Comparison of ENCODE assay signal across 11 mouse cellular contexts in genomic region chr19:56998910-56999309, GRCm38 (mm10). TPM values are rescaled to one million over a fixed set of nuclear protein-coding genes. Genes with fewer than 3 reads are reported as not detected.
DNase-seq lines count a peak whose midpoint lies in the region; ATAC-seq and TF ChIP-seq lines count a peak whose summit lies in the region.
"Had no signal": no experiment of that assay in that cellular context is flagged by ENCODE, and none has a peak within 500 bp of the region (broad histone marks: within the 10 kb centered on the region; RNA-seq: fewer than 3 reads in every experiment).

No protein-coding gene starts in this region.

- no peaks in the 10 kb centered on the region for H3K27me3 ChIP-seq in midbrain, embryonic 16.5 days (ENCODE audit: control insufficient read depth, insufficient read depth, low read depth, low read length)
- H3K27me3 ChIP-seq in midbrain, embryonic 13.5 days = no peaks in the 10 kb centered on the region
- no peaks in the 10 kb centered on the region for H3K27me3 ChIP-seq in intestine, embryonic 15.5 days (replicated peaks)
- no peaks in the 10 kb centered on the region for H3K27me3 ChIP-seq in liver, postnatal 0 days (ENCODE audit: insufficient read depth, low read length)

- peaks cover 8% of the 10 kb centered on the region for H3K4me1 ChIP-seq in midbrain, embryonic 16.5 days (ENCODE audit: control insufficient read depth, insufficient read depth, low read length)
- H3K4me1 ChIP-seq in midbrain, embryonic 13.5 days (replicated peaks) = peaks cover 17% of the 10 kb centered on the region
- H3K4me1 ChIP-seq in intestine, embryonic 15.5 days (replicated peaks) = peaks cover 48% of the 10 kb centered on the region
- H3K4me1 ChIP-seq in liver, postnatal 0 days (ENCODE audit: insufficient read depth) = peaks cover 5% of the 10 kb centered on the region; the same call in 1 of the 2 replicates

- WGBS in midbrain, embryonic 16.5 days = 72% methylated on average over 2 of the region's 2 CpGs
- 69% methylated on average over 2 of the region's 2 CpGs for WGBS in midbrain, embryonic 13.5 days
- 66% methylated on average over 2 of the region's 2 CpGs for WGBS in intestine, embryonic 15.5 days
- WGBS in liver, postnatal 0 days (ENCODE audit: insufficient replicate concordance) = 73% methylated on average over 2 of the region's 2 CpGs

- no peak for ATAC-seq in midbrain, embryonic 16.5 days
- ATAC-seq in midbrain, embryonic 13.5 days = no peak
- ATAC-seq in intestine, embryonic 15.5 days = no peak
- ATAC-seq in liver, postnatal 0 days = no peak

- TF ChIP-seq CTCF in liver, postnatal 0 days (IDR thresholded peaks at IDR 0.05; ENCODE audit: low read depth) = no peak

- 0 out of 2 replicates have a peak overlapping the region, but pooled peaks have one; percentile 38 for H3K27ac ChIP-seq in midbrain, embryonic 16.5 days (ENCODE audit: low read length)
- no peak overlapping the region for H3K27ac ChIP-seq in midbrain, embryonic 13.5 days
- 0 out of 2 replicates have a peak overlapping the region, but pooled peaks have one; percentile 37 for H3K27ac ChIP-seq in intestine, embryonic 15.5 days
- H3K27ac ChIP-seq in liver, postnatal 0 days (ENCODE audit: low read depth) = no peak overlapping the region
- H3K27ac ChIP-seq: heart, embryonic 10.5 days; midbrain, embryonic 12.5 days had no signal

- no peak overlapping the region for H3K4me3 ChIP-seq in midbrain, embryonic 16.5 days (ENCODE audit: low read depth, low read length)
- no peak overlapping the region for H3K4me3 ChIP-seq in midbrain, embryonic 13.5 days (replicated peaks)
- no peak overlapping the region for H3K4me3 ChIP-seq in intestine, embryonic 15.5 days (replicated peaks)
- no peak overlapping the region for H3K4me3 ChIP-seq in liver, postnatal 0 days (ENCODE audit: low read depth, low read length)
- H3K4me3 ChIP-seq: heart, embryonic 10.5 days; midbrain, embryonic 12.5 days had no signal

- H3K9ac ChIP-seq in midbrain, embryonic 16.5 days (ENCODE audit: low read depth, low read length) = no peak overlapping the region
- no peak overlapping the region for H3K9ac ChIP-seq in midbrain, embryonic 13.5 days (replicated peaks)
- no peak overlapping the region for H3K9ac ChIP-seq in intestine, embryonic 15.5 days
- H3K9ac ChIP-seq in liver, postnatal 0 days (replicated peaks) = no peak overlapping the region
- H3K9ac ChIP-seq: midbrain, embryonic 12.5 days had no signal

- DNase-seq in cerebellum, adult 9-10 months = peak; percentile 36
- DNase-seq in cerebellum, postnatal 14 days = no peak
- DNase-seq in lung, postnatal 14 days = no peak
- no peak for DNase-seq in liver, postnatal 0 days
- DNase-seq in urinary bladder, postnatal 14 days (ENCODE audit: low spot score) = no peak
- DNase-seq: left cerebral cortex, postnatal 4 days had no signal

- no peaks in the 10 kb centered on the region for H3K36me3 ChIP-seq in midbrain, embryonic 16.5 days (ENCODE audit: control insufficient read depth, insufficient read depth, low read length)
- H3K36me3 ChIP-seq in midbrain, embryonic 13.5 days = no peaks in the 10 kb centered on the region
- H3K36me3 ChIP-seq in intestine, embryonic 15.5 days = no peaks in the 10 kb centered on the region
- no peaks in the 10 kb centered on the region for H3K36me3 ChIP-seq in liver, postnatal 0 days (replicated peaks; ENCODE audit: insufficient read depth, low read length)
- H3K36me3 ChIP-seq: heart, embryonic 10.5 days; midbrain, embryonic 12.5 days had no signal

- no peaks in the 10 kb centered on the region for H3K9me3 ChIP-seq in midbrain, embryonic 16.5 days (replicated peaks; ENCODE audit: control insufficient read depth, low read length, poor library complexity, severe bottlenecking)
- no peaks in the 10 kb centered on the region for H3K9me3 ChIP-seq in midbrain, embryonic 13.5 days
- no peaks in the 10 kb centered on the region for H3K9me3 ChIP-seq in intestine, embryonic 15.5 days
- no peaks in the 10 kb centered on the region for H3K9me3 ChIP-seq in liver, postnatal 0 days (ENCODE audit: low read length)
- H3K9me3 ChIP-seq: heart, embryonic 10.5 days; midbrain, embryonic 12.5 days had no signal

- no peak for TF ChIP-seq EP300 in liver, postnatal 0 days (IDR thresholded peaks at IDR 0.05; ENCODE audit: low read depth)

- no peak overlapping the region for H3K4me2 ChIP-seq in midbrain, embryonic 16.5 days (ENCODE audit: low read length)
- no peak overlapping the region for H3K4me2 ChIP-seq in midbrain, embryonic 13.5 days (replicated peaks)
- no peak overlapping the region for H3K4me2 ChIP-seq in intestine, embryonic 15.5 days (replicated peaks)
- no peak overlapping the region for H3K4me2 ChIP-seq in liver, postnatal 0 days (ENCODE audit: low read depth, low read length)
- H3K4me2 ChIP-seq: midbrain, embryonic 12.5 days had no signal

RNA-seq across cellular contexts. Expression of gene Afap1l2, which starts 9.1 kb away (rescaled TPM):
- polyA plus RNA-seq in midbrain, embryonic 16.5 days (2015; fragmentation: Nextera tagmentation; extraction: Ambion mirVana) = 9.5 and 11.7 TPM in 2 replicates
- 5.5 TPM in 2 replicates for polyA plus RNA-seq in midbrain, embryonic 13.5 days (2015; fragmentation: Nextera tagmentation; extraction: Ambion mirVana)
- 18.3 and 18.4 TPM in 2 replicates for polyA plus RNA-seq in intestine, embryonic 15.5 days (2015; fragmentation: Nextera tagmentation; extraction: Ambion mirVana)
- 1.1 and 1.5 TPM in 2 replicates for polyA plus RNA-seq in liver, postnatal 0 days (2015; fragmentation: Nextera tagmentation; extraction: Ambion mirVana)

Comparison
In these comparisons a context has a peak if more than half of its experiments do, and no peak if none do; other contexts are left out.
1. H3K27ac ChIP-seq: peak in midbrain, embryonic 16.5 days (single experiment) and intestine, embryonic 15.5 days (single experiment); none in midbrain, embryonic 13.5 days (single experiment) and liver, postnatal 0 days (single experiment).